Mouse (Mus musculus): ENCODE results near the gene Ubac2. TPM values are rescaled to one million over a fixed set of nuclear protein-coding genes. Genes with fewer than 3 reads are reported as not detected.

Ubac2 gene
- total and polyA plus RNA-seq, 3 experiments: 32.8 to 40.1 (median 35.5) TPM

- DNase-seq (ENCODE audit: extremely low read depth): no peak
- no peak for TF ChIP-seq CHD1 (IDR thresholded peaks at IDR 0.05; ENCODE audit: low read depth, low read length)
- TF ChIP-seq ETS1 (conservative IDR thresholded peaks at IDR 0.05; ENCODE audit: low read depth, low read length): no peak
- no peak for TF ChIP-seq MEF2A (IDR thresholded peaks at IDR 0.05; ENCODE audit: borderline replicate concordance, low read depth, low read length)
- dilution Hi-C loops (cut with MboI; ENCODE audit: extremely low pct_ligation_motif_present, extremely low pct_unique_long_range_greater_than_20kb, low sequenced_read_pairs): no loop called here
Measured at GRCm38 (mm10) chr14:121884150-121884797, 5.9 kb downstream of the Ubac2 start.

GRCm38 (mm10) chr14:121893747-121894146 lies 15.3 kb downstream of the Ubac2 start:
- Histone ChIP-seq H3K9ac (ENCODE audit: insufficient read depth, low read depth) (no peak overlapping the region), H3K79me2 (replicated peaks; ENCODE audit: control insufficient read depth, extremely low read depth, insufficient read depth, poor library complexity, severe bottlenecking) (peaks cover 9% of the 10 kb centered on the region), H3K36me3 (replicated peaks in 1 of 2; ENCODE audit: control insufficient read depth in 1 of 2, insufficient read depth in 1 of 2, low read length in 1 of 2) (peaks cover 0 to 42% of the 10 kb centered on the region in 2 experiments), H3K27ac (ENCODE audit: insufficient read depth, low read depth) (no peak overlapping the region), H3K27me3 (replicated peaks) (no peaks in the 10 kb centered on the region), H3K9me3 (replicated peaks; ENCODE audit: low read length) (no peaks in the 10 kb centered on the region), H3K4me2 (ENCODE audit: insufficient read depth, low read depth, poor library complexity, severe bottlenecking) (no peak overlapping the region), H3K4me1 (ENCODE audit: control insufficient read depth in 1 of 2, insufficient read depth in 2 of 2) (peaks cover 16 to 57% of the 10 kb centered on the region in 2 experiments), H3K4me3 (replicated peaks in 1 of 3; ENCODE audit: low read depth in 2 of 3, low read length in 2 of 3, poor library complexity in 1 of 3) (no peak overlapping the region)
- TF ChIP-seq ZMIZ1 (IDR thresholded peaks at IDR 0.05; ENCODE audit: low read depth, low read length) (no peak), SMC3 (IDR thresholded peaks at IDR 0.05; ENCODE audit: low read depth, low read length) (no peak), CHD2 (IDR thresholded peaks at IDR 0.05; ENCODE audit: low read length) (no peak), USF1 (IDR thresholded peaks at IDR 0.05; ENCODE audit: low read depth, low read length) (no peak), E2F4 (IDR thresholded peaks at IDR 0.05; ENCODE audit: insufficient replicate concordance, low read depth, low read length) (no peak), ETS1 (conservative IDR thresholded peaks at IDR 0.05; ENCODE audit: low read depth, low read length) (no peak), CTCF (conservative IDR thresholded peaks at IDR 0.05 in 1 of 2, IDR thresholded peaks at IDR 0.05 in 1 of 2; ENCODE audit: low read depth in 2 of 2, low read length in 2 of 2) (no peak), POLR2A (IDR thresholded peaks at IDR 0.05; ENCODE audit: low read depth, low read length) (no peak), ZC3H11A (IDR thresholded peaks at IDR 0.05; ENCODE audit: low read depth, low read length) (no peak), JUND (conservative IDR thresholded peaks at IDR 0.05; ENCODE audit: low read depth, low read length) (no peak), MAFK (IDR thresholded peaks at IDR 0.05; ENCODE audit: insufficient replicate concordance, low read length) (no peak)
- in situ Hi-C loops (cut with MboI; ENCODE audit: low pct_ligation_motif_present, low pct_unique_long_range_greater_than_20kb, low sequenced_read_pairs) (no loop called here), dilution Hi-C loops (cut with MboI; ENCODE audit: extremely low pct_ligation_motif_present, extremely low pct_unique_long_range_greater_than_20kb, low sequenced_read_pairs) (no loop called here)
- DNase-seq (ENCODE audit: extremely low read depth): no peak

More at GRCm38 (mm10) chr14:121884150-121884797, 5.9 kb downstream of the Ubac2 start:
- Histone ChIP-seq H3K79me2 (replicated peaks; ENCODE audit: control insufficient read depth, extremely low read depth, insufficient read depth, poor library complexity, severe bottlenecking) (peaks cover 2% of the 10 kb centered on the region; the same call in 1 of the 2 replicates), H3K27me3 (replicated peaks) (no peaks in the 10 kb centered on the region), H3K9me3 (replicated peaks; ENCODE audit: low read length) (no peaks in the 10 kb centered on the region), H3K9ac (ENCODE audit: insufficient read depth, low read depth) (no peak overlapping the region), H3K4me3 (replicated peaks in 1 of 3; ENCODE audit: low read depth in 2 of 3, low read length in 2 of 3, poor library complexity in 1 of 3) (no peak overlapping the region), H3K36me3 (replicated peaks in 1 of 2; ENCODE audit: control insufficient read depth in 1 of 2, insufficient read depth in 1 of 2, low read length in 1 of 2) (peaks cover 10 to 65% of the 10 kb centered on the region in 2 experiments), H3K4me2 (ENCODE audit: insufficient read depth, low read depth, poor library complexity, severe bottlenecking) (no peak overlapping the region), H3K27ac (ENCODE audit: insufficient read depth, low read depth) (no peak overlapping the region), H3K4me1 (ENCODE audit: control insufficient read depth in 1 of 2, insufficient read depth in 2 of 2) (peaks cover 7 to 54% of the 10 kb centered on the region in 2 experiments)
- in situ Hi-C loops (cut with MboI; ENCODE audit: low pct_ligation_motif_present, low pct_unique_long_range_greater_than_20kb, low sequenced_read_pairs): no loop called here

Measured in CH12.LX (cell line).